Mouse (Mus musculus) midbrain, embryonic 10.5 days (tissue): ENCODE measurements at regions not wholly inside any gene's neighbourhood (a gene's known extent, or its start where the extent isn't known, plus 50 kb on each side); places are given as distances from the start of the nearest gene placed in this dataset.

ENCODE experiments used
- DNase-seq: peaks from one replicate; pipeline ENCODE4 v3.0.0-alpha.2; 2017; ENCODE audit warnings: low spot score
- H3K27ac ChIP-seq: fragments of 300-500 bp; sonication (generic); replicated peaks from 2 replicates; pipeline ENCODE4 v1.5.1; 2016; ENCODE audit warnings: mild to moderate bottlenecking
- H3K27me3 ChIP-seq: fragments of 300-500 bp; sonication (generic); 2 replicates; pipeline ENCODE4 v1.6.1; 2016; ENCODE audit warnings: low read depth, mild to moderate bottlenecking; ENCODE audit not compliant: poor library complexity, severe bottlenecking
- H3K36me3 ChIP-seq: fragments of 300-500 bp; sonication (generic); 2 replicates; pipeline ENCODE4 v1.6.1; 2016; ENCODE audit warnings: mild to moderate bottlenecking, moderate library complexity
- H3K4me1 ChIP-seq: fragments of 300-500 bp; sonication (generic); 2 replicates; pipeline ENCODE4 v1.6.1; 2016
- H3K4me3 ChIP-seq: fragments of 300-500 bp; sonication (generic); 2 replicates; pipeline ENCODE4 v1.5.1; 2016; ENCODE audit warnings: mild to moderate bottlenecking, moderate library complexity
- H3K9me3 ChIP-seq: fragments of 300-500 bp; sonication (generic); replicated peaks from 2 replicates; pipeline ENCODE4 v1.6.1; 2016; ENCODE audit warnings: mild to moderate bottlenecking
- WGBS: fragments of 180-500 bp; shearing (Covaris S2); methylation state at CpG from one replicate; pipeline ENCODE4 v1.1.7; 2016; 5-methylcytosine and 5-hydroxymethylcytosine counted together

DNA sequence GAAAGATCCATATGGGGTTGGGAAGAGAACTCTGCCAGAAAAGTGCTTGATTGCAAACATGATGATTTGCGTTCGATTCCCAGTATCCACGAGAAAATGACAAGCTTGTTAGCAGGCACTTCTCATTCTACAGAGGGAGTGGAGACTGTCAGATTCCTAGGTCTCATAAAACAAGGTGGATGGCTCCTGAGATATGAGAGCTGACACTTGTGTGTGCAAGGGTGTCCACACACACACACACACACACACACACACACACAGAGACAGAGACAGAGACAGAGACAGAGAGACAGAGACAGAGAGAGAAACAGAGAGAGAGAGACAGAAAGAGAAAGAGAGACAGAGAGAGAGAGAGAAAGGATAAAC lies 585.4 kb downstream of the Cdk5rap2 start:
- no peak for DNase-seq
- WGBS = 30% methylated on average over 3 of the region's 3 CpGs
- Histone ChIP-seq H3K4me1 (peaks cover 31% of the 10 kb centered on the region), H3K9me3 (no peaks in the 10 kb centered on the region), H3K4me3 (no peak overlapping the region), H3K27ac (peak overlapping the region; percentile 77), H3K36me3 (no peaks in the 10 kb centered on the region), H3K27me3 (peaks cover 21% of the 10 kb centered on the region)

DNA sequence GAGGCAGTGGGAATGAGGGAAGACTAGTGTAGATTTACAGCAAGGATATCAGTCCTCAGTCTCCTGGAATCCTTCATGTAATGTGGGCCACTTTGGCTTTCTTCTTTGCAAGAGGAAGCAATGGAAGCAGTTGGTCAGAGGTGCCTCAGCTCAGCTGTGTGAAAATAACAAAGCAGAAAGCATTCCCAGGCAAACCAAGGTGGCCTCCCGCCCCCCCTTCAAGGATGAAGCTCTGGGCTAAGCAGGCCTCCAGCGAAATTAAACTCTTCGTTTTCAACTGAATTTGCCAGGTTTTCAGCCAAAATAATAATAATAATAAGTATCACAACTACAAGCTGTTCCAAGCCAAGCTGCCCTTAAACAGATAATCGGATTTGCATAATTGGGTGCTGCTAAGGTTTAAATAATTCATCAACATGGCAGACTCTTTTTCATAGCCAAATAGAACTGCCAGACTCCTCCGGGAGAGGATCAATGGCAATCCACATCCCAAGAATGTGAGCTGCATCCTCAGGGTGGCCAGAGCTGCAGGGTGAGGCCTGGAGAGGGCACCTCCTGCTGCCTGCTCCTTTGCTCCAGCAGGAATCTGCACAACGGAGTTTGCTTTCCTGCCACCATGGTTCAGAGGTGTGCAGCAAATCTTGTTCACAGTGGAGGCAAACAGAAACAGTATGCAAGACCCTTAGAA lies 585.9 kb downstream of the Cdk5rap2 start:
- 13% methylated on average over 6 of the region's 6 CpGs for WGBS
- Histone ChIP-seq H3K27me3 (peaks cover 23% of the 10 kb centered on the region), H3K4me1 (peaks cover 31% of the 10 kb centered on the region), H3K4me3 (no peak overlapping the region), H3K9me3 (no peaks in the 10 kb centered on the region), H3K36me3 (no peaks in the 10 kb centered on the region), H3K27ac (peak overlapping the region; percentile 77)
- DNase-seq = peak; percentile 49

DNA sequence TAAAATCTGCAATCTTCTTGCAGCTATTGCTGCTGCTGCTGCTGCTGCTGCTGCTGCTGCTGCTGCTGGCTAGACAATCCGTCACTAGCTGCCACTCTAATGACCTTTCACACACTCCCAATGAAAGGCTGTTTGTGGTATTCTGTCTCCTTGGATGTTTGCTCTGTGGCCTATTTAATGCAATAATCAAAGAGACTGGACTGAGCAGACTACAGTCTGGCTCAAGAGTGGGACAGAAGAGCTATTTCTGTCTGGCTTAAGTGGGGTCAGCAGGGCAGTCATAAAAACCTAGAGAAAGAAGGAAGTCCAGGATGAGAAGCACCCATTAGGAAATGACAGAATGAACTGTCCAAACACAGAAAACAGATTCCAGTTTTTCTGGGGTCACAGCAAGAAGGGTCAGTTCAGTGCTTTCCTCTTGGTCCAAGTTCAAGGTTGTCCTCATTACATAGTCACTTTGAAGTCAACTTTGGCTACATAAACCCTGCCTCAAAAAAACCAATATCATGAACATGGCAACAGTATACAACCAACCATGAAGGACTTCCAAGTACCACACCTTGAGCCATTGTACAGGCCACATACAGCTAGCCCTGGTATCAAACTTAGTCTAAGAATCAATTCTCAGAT lies 586.8 kb downstream of the Cdk5rap2 start:
- WGBS = 3% methylated on average over 1 of the region's 1 CpGs
- peak overlapping the region; percentile 77 for H3K27ac ChIP-seq
- peak; percentile 23 for DNase-seq
- H3K36me3 ChIP-seq = no peaks in the 10 kb centered on the region
- H3K9me3 ChIP-seq = no peaks in the 10 kb centered on the region
- peaks cover 35% of the 10 kb centered on the region for H3K4me1 ChIP-seq
- H3K4me3 ChIP-seq = no peak overlapping the region
- peaks cover 23% of the 10 kb centered on the region for H3K27me3 ChIP-seq

DNA sequence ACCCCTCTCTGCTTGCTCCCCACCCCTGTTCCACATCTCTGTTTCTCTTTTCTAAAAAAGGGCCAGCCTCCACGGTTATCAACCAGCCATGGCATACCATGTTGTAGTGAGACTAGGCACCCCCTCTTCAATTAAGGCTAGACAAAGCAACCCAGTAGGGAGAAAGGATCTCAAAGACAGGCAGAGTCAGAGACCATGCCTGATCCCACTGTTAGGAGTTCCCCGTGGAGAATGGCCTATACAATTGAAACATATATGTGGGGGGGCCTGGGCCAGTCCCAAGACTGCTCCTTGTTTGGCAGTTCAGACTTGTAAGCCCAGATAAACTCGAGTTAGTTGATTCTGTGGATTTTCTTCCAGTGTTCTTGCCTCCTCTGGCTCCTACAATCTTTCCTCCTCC lies 591.4 kb downstream of the Cdk5rap2 start:
- Histone ChIP-seq H3K36me3 (no peaks in the 10 kb centered on the region), H3K9me3 (no peaks in the 10 kb centered on the region), H3K4me1 (peaks cover 18% of the 10 kb centered on the region), H3K27me3 (peaks cover 14% of the 10 kb centered on the region), H3K27ac (no peak overlapping the region), H3K4me3 (no peak overlapping the region)
- whole genome bisulfite sequencing = 19% methylated on average over 3 of the region's 3 CpGs
- DNase-seq = no peak

DNA sequence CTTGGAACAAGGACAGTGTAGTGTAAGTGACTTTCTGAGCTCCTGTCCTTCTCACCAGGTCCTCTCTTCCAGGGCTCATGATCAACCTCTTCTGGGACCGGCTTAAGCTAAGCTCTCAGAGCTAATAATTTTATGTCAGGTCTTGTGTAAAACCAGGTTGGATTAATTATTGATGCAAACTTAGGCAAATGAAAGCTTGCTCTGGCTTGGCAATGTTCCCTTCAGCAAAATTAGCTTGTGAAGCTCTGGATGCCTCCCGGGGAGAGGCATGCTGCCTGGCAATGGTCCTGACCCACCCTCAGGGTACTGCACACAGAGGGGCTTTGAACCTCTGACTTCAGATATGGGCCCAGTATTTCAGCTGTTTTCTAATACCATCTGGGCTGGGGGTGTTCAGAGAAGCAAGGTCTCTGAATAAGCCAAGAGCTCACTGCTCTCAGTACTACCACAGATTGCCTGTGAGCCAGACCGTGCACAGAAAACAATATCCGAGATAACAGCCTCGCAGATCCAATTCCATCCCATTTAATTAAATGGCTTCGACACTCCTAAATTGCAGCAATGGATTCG lies 624.7 kb downstream of the Cdk5rap2 start:
- no peak overlapping the region for H3K4me3 ChIP-seq
- no peaks in the 10 kb centered on the region for H3K27me3 ChIP-seq
- no peaks in the 10 kb centered on the region for H3K9me3 ChIP-seq
- DNase-seq = no peak
- no peak overlapping the region for H3K27ac ChIP-seq
- H3K36me3 ChIP-seq = no peaks in the 10 kb centered on the region
- H3K4me1 ChIP-seq = no peaks in the 10 kb centered on the region
- WGBS = 87% methylated on average over 7 of the region's 7 CpGs

DNA sequence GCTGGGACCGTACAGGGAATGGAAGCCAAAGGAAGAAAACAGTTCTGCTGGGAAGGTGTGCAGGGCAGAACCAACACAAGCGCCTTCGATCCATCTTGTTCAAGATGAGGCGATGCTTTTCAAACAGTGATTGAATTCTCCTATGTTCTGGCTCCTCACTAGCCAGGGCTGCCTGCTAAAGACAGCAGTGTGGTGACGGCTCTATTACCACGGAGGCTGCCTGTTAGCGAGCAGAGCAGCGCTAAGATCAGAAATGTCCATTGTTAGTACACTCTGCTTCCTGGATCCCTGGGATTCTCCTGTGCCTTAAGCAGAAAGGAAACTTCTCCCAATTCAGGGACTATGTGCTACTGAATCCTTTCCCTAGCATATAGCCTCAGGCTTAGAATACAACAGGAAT lies 629.0 kb downstream of the Cdk5rap2 start:
- no peak overlapping the region for H3K4me3 ChIP-seq
- H3K27me3 ChIP-seq = no peaks in the 10 kb centered on the region
- no peaks in the 10 kb centered on the region for H3K36me3 ChIP-seq
- 82% methylated on average over 8 of the region's 8 CpGs for WGBS
- no peaks in the 10 kb centered on the region for H3K4me1 ChIP-seq
- no peak overlapping the region for H3K27ac ChIP-seq
- no peaks in the 10 kb centered on the region for H3K9me3 ChIP-seq
- no peak for DNase-seq

DNA sequence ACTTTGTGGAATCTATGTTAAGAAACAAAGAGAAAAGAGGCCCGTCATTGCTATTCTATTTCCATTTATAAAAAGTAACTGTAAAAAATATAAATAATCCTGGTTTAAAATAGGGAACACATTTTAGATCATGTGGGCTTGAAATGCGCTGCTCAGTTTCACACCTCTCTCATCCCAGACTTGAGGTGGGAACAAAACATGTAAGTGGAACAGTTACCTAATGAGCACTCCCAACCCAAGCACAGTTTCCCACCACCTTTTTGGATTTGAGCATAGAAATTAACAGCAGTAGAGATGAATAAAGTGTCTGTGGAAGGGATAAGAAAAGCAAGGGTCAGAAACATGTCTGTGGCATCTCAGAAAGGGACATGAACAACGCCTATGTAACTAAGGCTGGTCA lies 648.4 kb downstream of the Cdk5rap2 start:
- 86% methylated on average over 3 of the region's 3 CpGs for WGBS
- no peaks in the 10 kb centered on the region for H3K36me3 ChIP-seq
- no peak for DNase-seq
- no peaks in the 10 kb centered on the region for H3K9me3 ChIP-seq
- H3K27me3 ChIP-seq = no peaks in the 10 kb centered on the region
- H3K4me1 ChIP-seq = no peaks in the 10 kb centered on the region
- H3K4me3 ChIP-seq = no peak overlapping the region
- H3K27ac ChIP-seq = no peak overlapping the region

DNA sequence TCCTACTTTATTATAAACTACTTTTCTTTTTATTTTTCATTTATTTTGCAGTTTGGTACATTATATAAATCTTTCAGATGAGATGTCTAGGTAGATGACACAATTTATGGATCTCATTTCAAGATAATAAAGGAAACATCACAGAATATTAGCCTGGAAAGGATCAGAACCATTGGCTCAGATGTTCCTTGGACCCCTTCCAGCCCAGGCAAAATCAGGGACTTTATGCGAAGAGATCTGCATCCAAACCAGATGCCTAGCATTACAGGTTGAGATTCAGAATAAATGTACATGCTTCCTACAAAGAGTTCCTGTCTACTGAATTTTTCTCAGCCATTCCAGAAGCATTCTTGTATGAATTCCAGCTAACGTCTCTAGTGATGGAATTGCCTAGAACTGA lies 650.6 kb downstream of the Cdk5rap2 start:
- Histone ChIP-seq H3K4me3 (no peak overlapping the region), H3K27me3 (no peaks in the 10 kb centered on the region)
- 91% methylated on average over 2 of the region's 2 CpGs for WGBS

DNA sequence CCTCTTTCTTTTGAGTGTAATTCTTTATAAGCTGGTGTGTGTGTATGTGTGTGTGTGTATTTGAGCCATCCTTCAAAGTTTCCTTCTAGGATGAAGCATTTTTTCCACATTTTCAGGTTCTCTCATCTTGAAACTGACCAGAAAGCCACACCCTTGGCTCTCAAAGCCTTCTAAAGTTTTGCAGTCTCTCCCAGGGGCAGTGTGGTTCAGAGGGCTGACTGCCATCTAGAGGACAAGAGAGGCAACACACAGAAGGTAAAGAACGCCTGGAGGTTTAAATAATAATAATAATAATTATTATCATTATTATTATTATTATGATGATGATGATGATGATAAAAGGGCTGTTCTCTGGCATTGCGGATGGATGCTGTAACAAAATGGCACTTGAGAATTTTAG lies 655.7 kb downstream of the Cdk5rap2 start:
- Histone ChIP-seq H3K27me3 (no peaks in the 10 kb centered on the region), H3K4me3 (no peak overlapping the region), H3K27ac (no peak overlapping the region), H3K36me3 (no peaks in the 10 kb centered on the region), H3K4me1 (no peaks in the 10 kb centered on the region), H3K9me3 (no peaks in the 10 kb centered on the region)
- DNase-seq = no peak
- WGBS = 60% methylated on average over 2 of the region's 2 CpGs

More for the DNA sequence above, 650.6 kb downstream of the Cdk5rap2 start:
- no peaks in the 10 kb centered on the region for H3K36me3 ChIP-seq
- H3K27ac ChIP-seq = no peak overlapping the region
- no peaks in the 10 kb centered on the region for H3K9me3 ChIP-seq
- no peaks in the 10 kb centered on the region for H3K4me1 ChIP-seq
- DNase-seq = no peak

DNA sequence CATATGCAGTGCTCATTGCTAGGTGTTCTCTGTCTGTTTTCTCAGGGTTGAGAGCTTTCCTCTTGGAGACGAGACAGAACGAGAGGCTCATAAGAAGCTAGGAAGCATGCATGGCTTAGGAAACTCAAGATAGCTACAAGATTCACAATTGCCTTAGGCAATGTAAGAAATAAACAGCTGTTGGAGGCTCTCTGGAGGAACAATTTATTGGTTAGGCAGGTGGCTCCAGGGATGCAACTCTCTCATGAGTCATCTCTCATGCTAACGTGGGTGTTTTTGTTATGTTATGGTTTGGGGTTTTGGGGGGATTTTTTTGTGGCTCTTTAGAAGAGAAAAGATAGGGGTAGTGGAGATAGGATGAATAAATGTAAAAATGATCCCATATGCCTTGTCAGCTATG lies 657.2 kb downstream of the Cdk5rap2 start:
- DNase-seq = no peak
- Histone ChIP-seq H3K9me3 (no peaks in the 10 kb centered on the region), H3K27ac (no peak overlapping the region), H3K4me1 (no peaks in the 10 kb centered on the region), H3K4me3 (no peak overlapping the region), H3K36me3 (no peaks in the 10 kb centered on the region), H3K27me3 (no peaks in the 10 kb centered on the region)
- WGBS = 91% methylated on average over 3 of the region's 3 CpGs

DNA sequence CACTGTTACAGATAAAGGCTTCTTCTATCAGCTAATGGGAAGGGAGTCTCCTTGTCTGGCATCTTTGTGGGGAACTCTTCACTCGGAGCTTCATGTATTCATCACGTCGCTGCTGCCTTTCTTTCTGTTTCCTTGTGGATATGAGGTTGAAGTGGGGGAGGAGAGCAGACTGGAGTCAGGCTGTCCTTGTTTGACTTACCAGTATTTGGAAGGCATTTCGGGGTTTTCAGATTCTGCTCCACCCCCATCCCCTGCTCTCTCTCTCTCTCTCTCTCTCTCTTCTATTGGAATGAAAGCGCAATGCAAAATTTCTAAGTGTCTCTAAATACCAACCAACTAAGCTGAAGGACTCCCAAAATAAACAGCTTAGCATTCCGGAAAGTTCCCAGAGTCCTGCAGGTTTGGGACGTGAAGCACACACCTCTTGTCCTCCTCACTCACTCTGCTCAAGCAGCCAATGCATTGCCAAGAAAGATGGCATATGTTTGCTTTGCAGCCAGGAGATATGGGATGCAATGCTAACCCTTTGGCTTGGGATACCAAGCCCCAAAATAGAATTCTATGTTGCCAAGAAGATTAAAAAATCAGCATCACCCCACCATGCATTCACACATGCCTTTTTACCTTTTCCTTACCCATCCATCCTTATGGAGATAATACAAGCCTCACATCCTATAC lies 670.3 kb downstream of the Cdk5rap2 start:
- Histone ChIP-seq H3K27me3 (no peaks in the 10 kb centered on the region), H3K9me3 (no peaks in the 10 kb centered on the region), H3K4me1 (no peaks in the 10 kb centered on the region), H3K4me3 (no peak overlapping the region), H3K27ac (no peak overlapping the region), H3K36me3 (no peaks in the 10 kb centered on the region)
- WGBS = 82% methylated on average over 7 of the region's 7 CpGs
- no peak for DNase-seq
